Mouse (Mus musculus): ENCODE data around the gene Eloa. TPM values are rescaled to one million over a fixed set of nuclear protein-coding genes. Genes with fewer than 3 reads are reported as not detected.
"Not testable (repeated sequence)": the region's sequence is repeated elsewhere in the genome, so short reads cannot be mapped to it uniquely, and the experiment has no call there.

Gene Eloa
- polyA plus RNA-seq (2015; fragmentation: Nextera tagmentation; extraction: Ambion mirVana), result 43.0 and 44.8 TPM in 2 replicates

GRCm38 (mm10) chr4:136021549-136022047, at the start of gene Eloa:
TSS of gene Eloa (minus strand) at chr4:136021763.
- H3K9ac ChIP-seq, result peak within 1 kb of the TSS; percentile 99
- no peaks in the 10 kb centered on the region for H3K27me3 ChIP-seq
- under 1% methylated on average over 48 of the region's 48 CpGs for WGBS
- peak within 1 kb of the TSS; percentile 85 for H3K4me2 ChIP-seq (replicated peaks)
- no peaks in the 10 kb centered on the region for H3K9me3 ChIP-seq (replicated peaks)
- peaks cover 22% of the 10 kb centered on the region for H3K4me1 ChIP-seq
- H3K4me3 ChIP-seq (replicated peaks), result peak within 1 kb of the TSS; percentile 100
- H3K27ac ChIP-seq (replicated peaks), result peak within 1 kb of the TSS; percentile 88
- ATAC-seq (ENCODE audit: insufficient number of reproducible peaks, low FRiP score, low TSS enrichment, low read depth), result peak; percentile 99
- no peaks in the 10 kb centered on the region for H3K36me3 ChIP-seq

GRCm38 (mm10) chr4:136071178-136071714, 49.7 kb upstream of the Eloa start:
- Histone ChIP-seq H3K27me3 (no peaks in the 10 kb centered on the region), H3K4me1 (peaks cover 18% of the 10 kb centered on the region), H3K9me3 (replicated peaks) (no peaks in the 10 kb centered on the region), H3K9ac (no peak overlapping the region), H3K36me3 (no peaks in the 10 kb centered on the region), H3K4me3 (replicated peaks) (no peak overlapping the region), H3K4me2 (replicated peaks) (peak overlapping the region; percentile 38), H3K27ac (replicated peaks) (no peak overlapping the region)
- 4% methylated on average over 15 of the region's 15 CpGs for WGBS
- peak; percentile 51; the same call in 1 of the 2 replicates for ATAC-seq (ENCODE audit: insufficient number of reproducible peaks, low FRiP score, low TSS enrichment, low read depth)

- H3K27me3 ChIP-seq, result no peaks in the 10 kb centered on the region
- H3K9ac ChIP-seq, result no peak overlapping the region
- no peak overlapping the region for H3K4me3 ChIP-seq (replicated peaks)
- WGBS, result 58% methylated on average over 6 of the region's 6 CpGs
- ATAC-seq (ENCODE audit: insufficient number of reproducible peaks, low FRiP score, low TSS enrichment, low read depth), result no peak
- H3K36me3 ChIP-seq, result no peaks in the 10 kb centered on the region
- no peak overlapping the region; the same call in 1 of the 2 replicates for H3K27ac ChIP-seq (replicated peaks)
- H3K4me1 ChIP-seq, result peaks cover 18% of the 10 kb centered on the region
- peak overlapping the region; percentile 38; the same call in 1 of the 2 replicates for H3K4me2 ChIP-seq (replicated peaks)
- H3K9me3 ChIP-seq (replicated peaks), result no peaks in the 10 kb centered on the region
Observed at GRCm38 (mm10) chr4:136070592-136070991, 49.0 kb upstream of the Eloa start.

DNA sequence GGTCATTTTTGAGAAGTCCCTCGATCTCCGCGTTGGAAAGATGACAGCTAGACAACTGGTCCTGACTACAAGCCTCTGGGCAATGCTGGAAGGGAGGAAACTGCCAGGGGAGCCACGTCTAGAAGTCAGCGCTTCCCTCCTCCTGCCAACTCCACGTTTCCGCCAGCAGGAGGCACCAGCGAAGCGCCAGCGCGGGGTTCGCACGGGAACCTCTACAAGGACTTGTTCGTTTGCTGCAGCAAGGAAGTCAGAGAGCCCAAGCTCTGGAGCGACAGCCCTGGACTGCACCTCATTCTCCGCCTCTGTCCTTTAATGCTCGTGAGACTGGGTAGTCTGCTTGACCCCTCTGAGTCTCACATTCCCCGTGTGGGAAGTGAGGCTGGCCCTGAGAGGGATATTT, 48.4 kb upstream of the Eloa start:
- no peak overlapping the region for H3K9ac ChIP-seq
- WGBS, result 2% methylated on average over 18 of the region's 18 CpGs
- H3K4me3 ChIP-seq (replicated peaks), result no peak overlapping the region
- H3K9me3 ChIP-seq (replicated peaks), result no peaks in the 10 kb centered on the region
- H3K4me1 ChIP-seq, result peaks cover 18% of the 10 kb centered on the region
- H3K27ac ChIP-seq (replicated peaks), result peak overlapping the region; percentile 61
- no peaks in the 10 kb centered on the region for H3K27me3 ChIP-seq
- H3K4me2 ChIP-seq (replicated peaks), result no peak overlapping the region
- peak; percentile 61; the same call in 1 of the 2 replicates for ATAC-seq (ENCODE audit: insufficient number of reproducible peaks, low FRiP score, low TSS enrichment, low read depth)
- no peaks in the 10 kb centered on the region for H3K36me3 ChIP-seq

- Histone ChIP-seq H3K4me2 (replicated peaks) (no peak overlapping the region), H3K9ac (no peak overlapping the region), H3K4me3 (replicated peaks) (no peak overlapping the region), H3K27ac (replicated peaks) (no peak overlapping the region), H3K9me3 (replicated peaks) (no peaks in the 10 kb centered on the region), H3K4me1 (peaks cover 18% of the 10 kb centered on the region), H3K36me3 (no peaks in the 10 kb centered on the region), H3K27me3 (no peaks in the 10 kb centered on the region)
- no peak for ATAC-seq (ENCODE audit: insufficient number of reproducible peaks, low FRiP score, low TSS enrichment, low read depth)
- 62% methylated on average over 4 of the region's 4 CpGs for WGBS
Observed at GRCm38 (mm10) chr4:136069313-136069712, 47.8 kb upstream of the Eloa start.

DNA sequence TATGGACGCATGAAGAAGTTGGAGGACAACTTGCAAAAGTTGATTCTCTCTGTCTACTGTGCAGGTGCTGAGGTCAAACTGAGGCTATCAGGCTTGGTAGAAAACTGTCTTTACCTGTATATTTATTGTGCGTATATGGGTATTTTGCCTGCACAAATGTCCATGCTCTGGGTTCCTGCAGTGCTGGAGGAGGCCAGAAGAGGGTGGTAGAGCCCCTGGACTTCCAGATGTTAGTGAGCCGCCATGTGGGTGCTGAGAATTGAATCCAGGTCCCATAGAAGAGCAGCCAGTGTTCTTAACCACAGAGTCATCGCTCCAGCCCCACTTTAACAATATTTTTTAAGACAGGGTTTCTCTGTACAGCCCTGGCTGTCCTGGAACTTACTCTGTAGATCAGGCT, 41.6 kb upstream of the Eloa start:
- Histone ChIP-seq H3K4me1 (no peaks in the 10 kb centered on the region), H3K27me3 (no peaks in the 10 kb centered on the region), H3K4me3 (replicated peaks) (no peak overlapping the region), H3K36me3 (no peaks in the 10 kb centered on the region), H3K27ac (replicated peaks) (no peak overlapping the region), H3K4me2 (replicated peaks) (no peak overlapping the region), H3K9ac (no peak overlapping the region), H3K9me3 (replicated peaks) (no peaks in the 10 kb centered on the region)
- ATAC-seq (ENCODE audit: insufficient number of reproducible peaks, low FRiP score, low TSS enrichment, low read depth), result no peak
- WGBS, result 91% methylated on average over 4 of the region's 4 CpGs

DNA sequence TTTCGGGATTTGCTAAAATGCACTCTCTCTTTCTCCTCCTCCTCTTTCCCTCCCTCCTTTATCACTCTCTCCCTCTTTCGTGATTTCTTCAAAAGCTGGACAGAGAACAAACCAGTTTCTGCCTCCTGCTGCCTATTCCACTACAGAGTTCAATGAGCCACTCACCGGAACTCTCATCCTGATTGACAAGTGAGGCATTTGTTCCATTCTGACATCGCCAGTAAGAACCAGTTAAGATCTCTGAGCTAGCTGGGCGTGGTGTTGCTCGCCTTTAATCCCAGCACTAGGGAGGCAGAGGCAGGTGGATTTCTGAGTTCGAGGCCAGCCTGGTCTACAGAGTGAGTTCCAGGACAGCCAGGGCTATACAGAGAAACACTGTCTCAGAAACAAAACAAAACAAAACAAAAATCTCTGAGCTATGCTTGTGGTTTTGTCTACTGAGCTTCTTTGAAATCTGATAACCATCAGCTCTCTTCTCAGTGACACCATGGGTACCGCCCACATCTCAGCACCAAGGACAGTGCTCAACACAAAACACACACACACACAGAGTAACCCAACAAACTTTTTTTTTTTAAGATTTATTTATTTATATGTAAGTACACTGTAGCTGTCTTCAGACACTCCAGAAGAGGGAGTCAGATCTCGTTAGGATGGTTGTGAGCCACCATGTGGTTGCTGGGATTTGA, 38.4 kb upstream of the Eloa start:
- H3K4me3 ChIP-seq (replicated peaks); H3K4me1 ChIP-seq; H3K27me3 ChIP-seq; H3K36me3 ChIP-seq; H3K27ac ChIP-seq (replicated peaks); H3K9me3 ChIP-seq (replicated peaks); H3K4me2 ChIP-seq (replicated peaks); H3K9ac ChIP-seq; ATAC-seq (ENCODE audit: insufficient number of reproducible peaks, low FRiP score, low TSS enrichment, low read depth): not testable (repeated sequence)
- 60% methylated on average over 9 of the region's 9 CpGs for WGBS

DNA sequence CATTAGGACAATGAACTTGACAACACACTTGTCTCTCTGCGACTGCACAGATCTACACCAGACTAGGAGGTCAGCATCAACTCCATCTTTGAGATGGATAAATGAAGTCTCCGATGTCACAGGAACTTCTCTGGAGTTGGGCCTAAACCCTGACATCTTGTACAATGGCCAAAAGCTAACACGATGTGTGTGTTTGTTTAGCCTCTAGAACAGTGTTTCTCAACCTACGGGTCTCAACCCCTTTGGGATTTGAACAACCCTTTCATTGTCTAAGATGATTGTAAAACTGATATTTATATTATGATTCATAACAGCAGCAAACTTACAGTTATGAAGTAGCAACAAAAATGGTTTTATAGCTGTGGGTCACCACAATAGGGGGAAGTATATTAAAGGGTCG, 36.4 kb upstream of the Eloa start:
- no peaks in the 10 kb centered on the region for H3K36me3 ChIP-seq
- no peaks in the 10 kb centered on the region for H3K27me3 ChIP-seq
- H3K9me3 ChIP-seq (replicated peaks), result no peaks in the 10 kb centered on the region
- no peak for ATAC-seq (ENCODE audit: insufficient number of reproducible peaks, low FRiP score, low TSS enrichment, low read depth)
- 84% methylated on average over 5 of the region's 5 CpGs for WGBS
- no peak overlapping the region for H3K27ac ChIP-seq (replicated peaks)
- no peak overlapping the region for H3K4me2 ChIP-seq (replicated peaks)
- H3K4me3 ChIP-seq (replicated peaks), result no peak overlapping the region
- H3K9ac ChIP-seq, result no peak overlapping the region
- H3K4me1 ChIP-seq, result no peaks in the 10 kb centered on the region

- H3K27ac ChIP-seq (replicated peaks), result no peak overlapping the region
- WGBS, result 33% methylated on average over 1 of the region's 1 CpGs
Observed at GRCm38 (mm10) chr4:136056030-136056429, 34.5 kb upstream of the Eloa start.

GRCm38 (mm10) chr4:136053843-136054242, 32.3 kb upstream of the Eloa start:
- ATAC-seq (ENCODE audit: insufficient number of reproducible peaks, low FRiP score, low TSS enrichment, low read depth), result no peak
- no peak overlapping the region for H3K4me2 ChIP-seq (replicated peaks)
- H3K4me3 ChIP-seq (replicated peaks), result no peak overlapping the region

More at GRCm38 (mm10) chr4:136056030-136056429, 34.5 kb upstream of the Eloa start:
- Histone ChIP-seq H3K9me3 (replicated peaks) (no peaks in the 10 kb centered on the region), H3K4me3 (replicated peaks) (no peak overlapping the region), H3K4me1 (peaks cover 12% of the 10 kb centered on the region), H3K9ac (no peak overlapping the region), H3K27me3 (no peaks in the 10 kb centered on the region), H3K36me3 (peaks cover 10% of the 10 kb centered on the region), H3K4me2 (replicated peaks) (no peak overlapping the region)
- no peak for ATAC-seq (ENCODE audit: insufficient number of reproducible peaks, low FRiP score, low TSS enrichment, low read depth)

GRCm38 (mm10) chr4:136053247-136053596, 31.7 kb upstream of the Eloa start, which contains the start of gene Rpl11:
TSS of gene Rpl11 (minus strand) at chr4:136053428.
- peak; percentile 96 for ATAC-seq (ENCODE audit: insufficient number of reproducible peaks, low FRiP score, low TSS enrichment, low read depth)
- H3K27ac ChIP-seq (replicated peaks), result peak within 1 kb of the TSS; percentile 87
- no peaks in the 10 kb centered on the region for H3K27me3 ChIP-seq
- H3K4me1 ChIP-seq, result peaks cover 31% of the 10 kb centered on the region
- no peaks in the 10 kb centered on the region for H3K9me3 ChIP-seq (replicated peaks)
- H3K9ac ChIP-seq, result peak within 1 kb of the TSS; percentile 69
- H3K36me3 ChIP-seq, result peaks cover 38% of the 10 kb centered on the region
- H3K4me2 ChIP-seq (replicated peaks), result peak within 1 kb of the TSS; percentile 81
- under 1% methylated on average over 21 of the region's 21 CpGs for WGBS
- peak within 1 kb of the TSS; percentile 71 for H3K4me3 ChIP-seq (replicated peaks)

More at GRCm38 (mm10) chr4:136053843-136054242, 32.3 kb upstream of the Eloa start:
- Histone ChIP-seq H3K27me3 (no peaks in the 10 kb centered on the region), H3K9me3 (replicated peaks) (no peaks in the 10 kb centered on the region), H3K4me1 (peaks cover 28% of the 10 kb centered on the region), H3K36me3 (peaks cover 32% of the 10 kb centered on the region), H3K9ac (no peak overlapping the region), H3K27ac (replicated peaks) (no peak overlapping the region)
- 81% methylated on average over 5 of the region's 5 CpGs for WGBS
